Mouse (Mus musculus) embryonic fibroblast, embryonic 13.5 days (primary cell): ENCODE measurements around the gene Itgav. TPM values are rescaled to one million over a fixed set of nuclear protein-coding genes. Genes with fewer than 3 reads are reported as not detected.

ENCODE experiments used
- H3K27ac ChIP-seq: 2 replicates; pipeline ENCODE4 v1.5.1; 2012; ENCODE audit warnings: low read length, control low read depth, inconsistent platforms; ENCODE audit not compliant: insufficient read depth
- H3K4me1 ChIP-seq: 2 replicates; pipeline ENCODE4 v1.6.1; 2011; ENCODE audit warnings: low read length; ENCODE audit not compliant: control insufficient read depth, insufficient read depth
- H3K4me3 ChIP-seq: 2 replicates; pipeline ENCODE4 v1.5.1; 2011; ENCODE audit warnings: mild to moderate bottlenecking, control low read depth, low read length; ENCODE audit not compliant: insufficient read depth
- CTCF ChIP-seq: IDR thresholded peaks from 2 replicates; pipeline ENCODE4 v1.5.1; 2011; ENCODE audit warnings: mild to moderate bottlenecking, control low read depth, low read length, moderate library complexity, borderline replicate concordance; ENCODE audit not compliant: insufficient read depth
- POLR2A ChIP-seq: IDR thresholded peaks from 2 replicates; pipeline ENCODE4 v1.6.1; 2011; ENCODE audit warnings: low read depth, mild to moderate bottlenecking, control low read depth, low read length, moderate library complexity
- polyA plus RNA-seq: library from polyadenylated mRNA; stranded (reverse); fragments of >200 nt; gene quantifications from 2 replicates; pipeline ENCODE4 v1.2.4, GENCODE M21; 2011; ENCODE audit warnings: low read depth; ENCODE audit not compliant: missing spikeins, insufficient read length

Gene Itgav
- polyA plus RNA-seq, 1 experiment = 219 TPM

DNA sequence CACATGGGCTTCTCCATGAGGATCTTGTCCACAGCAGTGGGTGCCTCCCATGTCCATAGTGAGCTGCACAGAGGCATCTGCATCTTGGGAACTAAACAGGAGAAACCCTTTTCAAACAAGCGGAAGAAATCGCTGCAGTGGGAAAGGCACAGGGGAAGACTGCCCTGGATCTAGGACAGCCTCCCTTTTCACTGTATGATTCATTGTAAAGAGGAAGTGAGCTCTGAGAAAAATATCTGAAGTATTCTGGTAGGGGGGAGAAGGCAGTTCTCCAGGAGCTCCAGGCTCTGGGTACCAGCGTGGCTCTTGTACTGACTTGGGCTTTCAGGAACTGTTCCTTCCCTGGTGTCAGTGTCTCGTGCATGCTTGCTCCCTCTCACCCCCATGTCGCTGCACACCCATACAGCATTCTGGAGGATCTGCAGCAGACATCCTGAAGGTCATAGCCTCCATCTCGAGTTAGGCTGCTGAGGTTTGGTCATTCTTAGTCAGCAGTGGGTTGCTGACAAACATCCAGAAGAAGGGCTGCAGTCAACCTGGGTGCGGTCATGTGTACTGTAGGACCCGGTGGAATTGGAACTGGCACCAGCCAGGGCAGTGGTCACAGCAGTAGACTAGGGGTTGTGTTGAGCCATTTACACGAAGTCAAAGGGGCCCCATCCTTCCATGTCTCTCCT, 20.2 kb downstream of the Itgav start:
- no peak overlapping the region for H3K4me3 ChIP-seq
- TF ChIP-seq POLR2A (0 out of 2 replicates have a peak, but pooled peaks have one; percentile 36), CTCF (no peak)
- peak overlapping the region; percentile 53 for H3K27ac ChIP-seq
- peaks cover 25% of the 10 kb centered on the region for H3K4me1 ChIP-seq

DNA sequence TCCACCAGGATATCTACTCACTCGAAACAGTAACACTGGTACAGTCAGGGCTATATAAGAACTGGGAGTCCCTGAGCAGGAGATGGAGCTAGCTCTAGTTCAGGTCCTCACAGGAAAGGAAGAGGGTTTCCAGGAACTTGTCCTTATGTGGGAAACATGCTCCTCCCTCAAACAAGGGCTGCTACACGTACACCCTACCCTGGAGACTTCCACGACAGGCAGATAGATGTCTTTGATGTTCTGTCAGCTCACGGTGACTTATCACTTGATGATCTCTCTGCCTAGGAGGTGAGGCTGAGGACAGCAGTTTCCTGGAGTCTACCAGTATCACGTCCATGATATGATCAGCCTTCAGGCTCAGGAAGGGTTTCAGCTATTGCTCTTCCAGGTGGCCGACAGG, 21.1 kb downstream of the Itgav start:
- peak overlapping the region; percentile 53 for H3K27ac ChIP-seq
- peaks cover 22% of the 10 kb centered on the region for H3K4me1 ChIP-seq
- H3K4me3 ChIP-seq = no peak overlapping the region
- TF ChIP-seq CTCF (no peak), POLR2A (no peak)

DNA sequence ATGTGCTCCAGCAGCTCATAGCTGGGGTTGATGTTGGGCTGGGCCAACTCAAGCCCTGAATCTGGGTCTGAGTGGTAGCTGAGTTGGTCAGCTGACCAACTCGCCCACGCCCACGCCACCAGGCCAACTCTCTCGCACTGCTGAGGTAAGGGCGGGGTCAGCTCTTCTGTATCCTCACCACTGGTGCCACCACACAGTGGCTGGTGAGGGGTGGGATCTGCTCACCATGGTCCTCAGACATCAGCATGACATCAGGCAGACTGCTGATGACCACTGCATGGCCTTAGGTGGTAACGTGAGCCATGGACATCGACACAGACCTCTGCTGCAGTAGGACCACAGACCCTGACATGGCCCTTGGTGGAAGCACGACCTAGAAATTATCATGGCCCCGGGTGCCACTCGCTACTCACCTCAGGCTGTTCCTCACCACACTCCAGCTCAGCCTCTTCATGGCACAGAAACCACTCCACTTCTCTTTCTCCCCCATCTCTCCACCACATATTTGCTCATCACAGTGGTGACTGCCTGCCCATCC, 24.5 kb downstream of the Itgav start:
- peaks cover 14% of the 10 kb centered on the region for H3K4me1 ChIP-seq
- TF ChIP-seq CTCF (no peak), POLR2A (no peak)
- no peak overlapping the region for H3K4me3 ChIP-seq
- no peak overlapping the region for H3K27ac ChIP-seq

DNA sequence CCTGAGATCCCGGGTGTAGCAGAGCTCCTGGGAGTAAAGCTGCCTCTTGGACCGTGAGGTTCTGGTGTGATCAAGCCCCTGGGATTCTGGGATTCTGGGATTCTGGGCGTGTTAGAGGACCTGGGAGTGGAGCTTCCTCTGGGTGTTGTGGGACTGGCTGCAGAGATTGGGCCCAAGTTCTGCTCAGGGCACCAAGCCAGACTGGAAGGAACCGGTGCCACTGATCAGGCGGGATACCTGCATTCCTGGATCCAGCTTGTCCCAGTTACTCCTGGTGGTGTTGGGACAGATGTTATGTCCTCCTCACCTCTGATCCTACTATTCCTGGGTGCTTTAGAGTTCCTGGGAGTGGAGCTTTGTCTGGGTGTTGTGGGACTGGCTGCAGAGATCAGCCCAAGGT, 28.8 kb downstream of the Itgav start:
- H3K4me1 ChIP-seq = 0 out of 2 replicates have a peak, but pooled peaks cover 3% of the 10 kb centered on the region
- no peak overlapping the region for H3K27ac ChIP-seq
- TF ChIP-seq POLR2A (no peak), CTCF (no peak)
- H3K4me3 ChIP-seq = no peak overlapping the region

DNA sequence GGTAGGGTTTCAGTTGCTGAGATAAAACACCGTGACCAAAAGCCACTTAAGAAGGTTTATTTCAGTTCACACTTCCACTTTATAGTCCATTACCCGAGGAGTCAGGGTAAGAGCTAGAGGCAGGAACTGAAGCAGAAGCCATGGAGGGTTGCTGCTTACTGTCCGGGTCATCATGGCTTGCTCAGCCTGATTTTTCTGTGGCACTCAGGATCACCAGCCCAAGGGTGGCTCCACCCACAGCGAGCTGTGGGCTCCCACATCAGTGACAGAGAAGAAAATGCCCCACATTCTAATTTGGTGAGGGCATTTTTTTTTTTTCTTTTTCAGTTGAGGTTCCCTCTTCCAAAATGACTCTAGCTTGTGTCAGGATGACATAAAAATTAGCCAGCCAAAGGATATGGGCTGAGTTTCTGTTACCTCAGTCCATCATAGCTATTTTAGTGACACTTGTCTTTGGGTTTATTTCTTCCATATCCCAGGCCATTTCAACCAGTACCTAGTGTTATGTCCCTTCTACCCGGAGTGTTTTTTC, 30.2 kb downstream of the Itgav start:
- H3K4me1 ChIP-seq = peaks cover 7% of the 10 kb centered on the region
- H3K4me3 ChIP-seq = no peak overlapping the region
- TF ChIP-seq CTCF (no peak), POLR2A (no peak)
- no peak overlapping the region for H3K27ac ChIP-seq

DNA sequence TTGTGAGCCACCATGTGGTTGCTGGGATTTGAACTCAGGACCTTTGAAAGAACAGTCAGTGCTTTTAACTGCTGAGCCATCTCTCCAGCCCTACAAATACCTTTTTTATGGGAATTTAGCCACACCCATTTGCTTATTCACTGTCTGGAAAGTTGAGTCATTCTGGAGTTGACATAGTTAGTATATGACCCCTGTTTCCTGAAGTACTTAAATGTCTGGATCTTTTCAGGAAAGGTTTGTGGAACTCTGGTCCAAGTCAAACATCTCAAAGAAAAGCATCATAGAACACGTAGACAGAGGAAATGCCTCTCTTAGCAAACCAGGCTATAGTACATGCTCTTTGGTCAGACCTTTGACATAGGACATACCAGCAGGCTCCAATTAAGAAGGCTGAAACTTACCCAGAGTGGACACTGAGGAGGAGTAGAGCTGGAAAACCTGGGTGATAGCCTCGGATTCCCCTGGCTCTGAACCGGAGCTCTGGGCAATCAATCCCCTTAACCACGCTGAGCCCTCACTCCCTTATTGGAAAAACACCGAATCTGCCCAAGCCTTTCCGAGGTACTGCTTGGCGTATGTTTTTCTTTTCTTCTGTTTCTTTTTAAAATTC, 34.5 kb downstream of the Itgav start:
- Histone ChIP-seq H3K27ac (peak overlapping the region; percentile 89), H3K4me3 (no peak overlapping the region), H3K4me1 (peaks cover 16% of the 10 kb centered on the region)
- TF ChIP-seq POLR2A = no peak
- no peak for TF ChIP-seq CTCF

DNA sequence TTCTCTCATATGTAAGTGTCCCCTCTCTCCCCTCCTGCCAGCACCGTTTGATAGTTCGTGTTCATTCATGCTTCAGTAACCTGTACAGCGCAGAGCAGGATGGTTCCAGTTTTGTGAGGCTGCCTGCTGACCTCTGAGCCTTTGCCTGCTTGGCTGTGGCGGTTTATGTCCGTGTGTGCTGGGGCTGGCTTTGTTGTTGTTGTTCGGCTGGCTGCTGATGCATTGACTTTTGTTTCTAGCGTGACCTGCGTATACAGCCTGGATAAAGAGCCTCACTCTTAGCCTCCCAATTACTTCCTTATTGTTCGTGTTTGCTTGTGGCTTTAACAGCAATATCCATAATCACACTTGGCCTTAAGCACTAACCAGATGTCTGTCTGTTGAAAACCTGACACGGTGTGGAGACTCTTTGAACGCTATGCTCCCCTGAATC, 35.0 kb downstream of the Itgav start:
- no peak for TF ChIP-seq POLR2A
- TF ChIP-seq CTCF = no peak

DNA sequence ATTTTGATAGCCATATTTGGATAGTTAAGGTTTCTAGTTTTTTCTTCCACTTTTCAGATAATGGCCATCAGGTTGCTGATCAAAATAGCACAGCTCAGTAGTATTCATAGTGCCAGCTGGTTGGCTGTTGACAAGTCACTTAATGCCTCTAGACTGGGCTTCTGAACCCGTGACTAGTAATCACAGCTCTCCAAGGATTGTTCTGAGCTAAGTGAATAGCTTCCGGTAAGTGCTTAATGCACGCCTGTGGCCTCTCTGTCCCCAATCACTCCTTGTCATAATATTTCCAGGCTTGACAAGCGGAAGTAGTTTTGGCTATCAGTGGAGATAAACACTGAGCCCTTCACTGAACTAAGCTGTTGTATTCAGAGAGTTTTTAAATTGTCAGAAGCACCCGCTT, 35.5 kb downstream of the Itgav start:
- no peak overlapping the region for H3K4me3 ChIP-seq
- H3K4me1 ChIP-seq = peaks cover 13% of the 10 kb centered on the region
- TF ChIP-seq POLR2A (no peak), CTCF (no peak)
- peak overlapping the region; percentile 89 for H3K27ac ChIP-seq

More for the DNA sequence above, 35.0 kb downstream of the Itgav start:
- H3K27ac ChIP-seq = peak overlapping the region; percentile 89
- H3K4me3 ChIP-seq = no peak overlapping the region
- peaks cover 13% of the 10 kb centered on the region for H3K4me1 ChIP-seq

DNA sequence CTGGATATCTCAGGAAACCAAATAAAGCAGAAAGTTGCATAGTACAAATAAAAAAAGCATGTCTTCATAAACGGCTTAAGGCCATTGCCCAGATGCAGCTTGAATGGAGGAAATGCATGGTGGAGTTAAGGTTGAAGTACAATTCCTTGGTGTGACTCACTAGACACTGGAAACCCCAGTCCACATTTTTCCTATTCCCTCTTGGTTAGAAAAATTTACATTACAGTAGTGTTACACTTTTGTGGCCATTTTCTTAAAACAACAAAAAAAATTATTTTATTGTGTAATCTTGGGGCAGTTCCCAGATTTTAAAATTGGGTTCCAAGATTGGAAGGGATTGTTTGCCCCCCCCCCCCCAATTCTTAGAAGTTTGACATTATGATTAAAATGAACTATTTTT, 35.9 kb downstream of the Itgav start:
- H3K27ac ChIP-seq = peak overlapping the region; percentile 89
- no peak overlapping the region for H3K4me3 ChIP-seq
- TF ChIP-seq POLR2A = no peak
- TF ChIP-seq CTCF = no peak
- peaks cover 13% of the 10 kb centered on the region for H3K4me1 ChIP-seq

DNA sequence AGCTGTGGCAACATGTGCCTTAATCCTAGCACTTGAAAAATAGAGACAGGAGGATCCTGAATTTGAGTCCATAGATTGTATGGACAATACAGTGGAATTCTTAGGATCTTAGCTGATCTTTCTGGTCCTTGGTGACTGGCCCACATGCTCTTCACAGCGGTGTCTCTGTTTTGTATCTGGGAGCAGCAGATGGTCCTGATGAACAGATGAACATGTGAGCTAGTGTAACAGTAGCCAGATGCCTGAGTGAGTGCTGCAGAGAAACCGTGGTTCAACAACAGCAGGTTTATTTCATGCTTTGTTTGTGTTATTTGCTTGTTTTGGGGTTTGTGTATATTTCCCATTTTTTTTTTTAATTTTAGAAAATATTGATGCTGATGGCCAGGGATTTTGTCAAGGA, 37.3 kb downstream of the Itgav start:
- H3K4me3 ChIP-seq = no peak overlapping the region
- no peak for TF ChIP-seq CTCF
- TF ChIP-seq POLR2A = no peak
- H3K4me1 ChIP-seq = peaks cover 13% of the 10 kb centered on the region

More for the DNA sequence above, 37.3 kb downstream of the Itgav start:
- no peak overlapping the region for H3K27ac ChIP-seq
